Mouse (Mus musculus) olfactory bulb, adult 2 months (tissue): ENCODE data around the gene Masp1. TPM values are rescaled to one million over a fixed set of nuclear protein-coding genes. Genes with fewer than 3 reads are reported as not detected.

Experiments
- H3K27ac ChIP-seq: fragments of 200-500 bp; 2 replicates; pipeline ENCODE4 v1.5.1; 2012; ENCODE audit warnings: low read depth, low read length; ENCODE audit not compliant: insufficient read depth
- H3K4me1 ChIP-seq: fragments of 200-500 bp; 2 replicates; pipeline ENCODE4 v1.6.1; 2012; ENCODE audit warnings: low read length; ENCODE audit not compliant: control insufficient read depth, insufficient read depth
- H3K4me3 ChIP-seq: fragments of 200-500 bp; 2 replicates; pipeline ENCODE4 v1.5.1; 2012; ENCODE audit warnings: mild to moderate bottlenecking, low read depth, low read length, moderate library complexity; ENCODE audit not compliant: insufficient read depth
- CTCF ChIP-seq: fragments of 200-500 bp; IDR thresholded peaks from 2 replicates; pipeline ENCODE4 v1.5.1; 2012; ENCODE audit warnings: low read depth, mild to moderate bottlenecking, low read length, moderate library complexity; ENCODE audit not compliant: insufficient read depth
- POLR2A ChIP-seq: fragments of 200-500 bp; IDR thresholded peaks from 2 replicates; pipeline ENCODE4 v1.6.1; 2012; ENCODE audit warnings: mild to moderate bottlenecking, low read depth, low read length, moderate library complexity; ENCODE audit not compliant: insufficient read depth
- WGBS: fragments of 180-500 bp; shearing (Covaris S2); methylation state at CpG from one replicate; pipeline ENCODE4 v1.1.7; 2018; 5-methylcytosine and 5-hydroxymethylcytosine counted together
- polyA plus RNA-seq: library from polyadenylated mRNA; stranded (reverse); fragments of >200 nt; gene quantifications from 2 replicates; pipeline ENCODE4 v1.2.4, GENCODE M21; 2012; ENCODE audit warnings: low replicate concordance; ENCODE audit not compliant: missing spikeins, insufficient read depth, insufficient read length

Gene Masp1
- polyA plus RNA-seq, 1 experiment, result not detected

DNA sequence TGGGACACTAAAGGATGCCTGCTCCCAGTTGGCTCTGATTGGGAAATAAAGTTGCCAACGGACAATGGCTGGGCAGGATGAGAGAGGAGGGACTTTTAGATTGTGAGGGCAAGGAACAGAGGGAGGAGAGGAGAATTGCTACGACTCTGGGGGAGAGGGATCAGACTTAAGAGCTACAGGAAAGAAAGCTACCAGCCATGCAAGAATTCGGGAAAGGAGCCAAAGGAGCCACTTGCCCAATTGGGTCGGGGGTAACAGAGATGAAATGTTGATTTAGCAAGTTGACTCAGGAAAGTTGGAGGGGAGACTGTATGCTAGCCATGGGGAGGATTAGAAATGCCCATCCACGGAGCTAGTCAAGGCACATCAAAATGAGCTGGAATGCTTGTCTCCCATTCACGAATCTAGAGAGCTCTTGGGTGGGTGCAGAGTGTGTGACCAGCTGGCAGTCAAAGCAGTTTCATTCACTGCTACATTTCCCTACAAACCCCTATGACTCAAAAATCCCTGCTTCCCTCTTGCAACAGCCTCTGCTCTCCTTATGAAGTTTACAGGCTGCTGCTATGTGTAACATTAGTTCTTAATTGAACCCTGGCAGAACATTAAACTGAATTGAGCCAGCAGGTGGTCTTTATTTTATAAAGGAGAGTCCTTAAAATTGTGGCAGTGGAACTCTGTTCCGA lies 61.6 kb downstream of the Masp1 start:
- TF ChIP-seq POLR2A (no peak), CTCF (no peak)
- H3K27ac ChIP-seq, result no peak overlapping the region
- no peaks in the 10 kb centered on the region for H3K4me1 ChIP-seq
- 35% methylated on average over 7 of the region's 7 CpGs for WGBS
- no peak overlapping the region for H3K4me3 ChIP-seq

DNA sequence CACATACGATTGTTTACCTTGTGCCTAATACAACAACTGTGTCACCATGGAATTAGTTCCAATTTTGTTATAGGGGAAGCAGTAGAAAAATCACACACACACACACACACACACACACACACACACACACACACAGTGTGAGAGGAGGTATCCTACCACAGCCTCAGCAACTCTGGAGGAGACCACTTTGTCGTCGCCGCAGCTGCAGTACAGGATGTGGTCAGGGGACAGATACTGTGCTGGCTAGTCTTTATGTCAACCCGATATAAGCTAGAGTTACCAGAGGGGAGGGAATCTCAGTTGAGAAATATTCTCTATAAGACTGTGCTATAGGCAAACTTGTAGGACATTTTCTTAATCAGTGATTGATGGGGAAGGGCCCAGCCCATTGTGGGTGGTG lies 63.3 kb downstream of the Masp1 start:
- TF ChIP-seq CTCF, result no peak
- no peak for TF ChIP-seq POLR2A
- no peaks in the 10 kb centered on the region for H3K4me1 ChIP-seq
- no peak overlapping the region for H3K4me3 ChIP-seq
- no peak overlapping the region for H3K27ac ChIP-seq
- WGBS, result 94% methylated on average over 5 of the region's 5 CpGs

DNA sequence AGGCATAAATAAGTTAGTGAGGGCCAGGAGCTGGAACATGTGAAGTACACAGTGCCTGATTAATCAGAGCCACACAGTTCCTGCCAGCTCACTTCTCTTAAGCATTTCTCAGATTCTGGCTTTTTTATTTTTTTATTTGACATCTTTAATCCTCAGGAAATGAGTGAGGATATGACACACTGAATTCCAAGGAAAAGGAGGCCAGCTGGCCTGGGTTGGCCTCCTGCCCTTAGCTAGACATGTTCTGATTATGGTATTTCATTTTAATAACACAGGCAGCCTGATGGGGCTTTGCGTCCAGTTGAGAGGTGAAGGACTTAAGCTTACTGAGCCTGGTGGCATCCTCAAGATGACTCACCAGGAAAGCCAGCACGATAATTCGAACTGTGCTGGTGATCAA lies 64.1 kb downstream of the Masp1 start:
- 78% methylated on average over 3 of the region's 3 CpGs for WGBS
- no peak for TF ChIP-seq CTCF
- Histone ChIP-seq H3K27ac (no peak overlapping the region), H3K4me3 (no peak overlapping the region), H3K4me1 (no peaks in the 10 kb centered on the region)

DNA sequence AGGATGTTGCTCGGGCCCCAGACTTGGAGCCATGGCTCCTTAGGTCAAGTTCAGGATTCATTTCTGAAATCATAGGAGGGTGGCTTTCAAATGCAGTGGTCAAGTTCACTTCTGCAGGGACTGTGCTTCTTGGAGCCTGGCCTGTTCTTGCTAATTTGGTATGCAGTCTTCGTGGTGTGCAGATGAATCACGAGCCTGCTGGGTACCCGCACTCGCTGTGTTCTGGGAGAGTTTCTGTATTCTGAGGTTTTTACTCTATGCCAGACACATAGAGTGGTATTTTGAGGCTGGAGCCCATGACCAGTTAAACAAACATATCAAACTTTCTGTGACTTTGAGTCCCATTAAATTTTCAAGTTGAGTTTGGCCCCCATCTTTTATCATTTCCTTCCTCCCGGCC lies 66.2 kb downstream of the Masp1 start:
- TF ChIP-seq CTCF (no peak), POLR2A (no peak)
- Histone ChIP-seq H3K27ac (no peak overlapping the region), H3K4me1 (no peaks in the 10 kb centered on the region), H3K4me3 (no peak overlapping the region)
- WGBS, result 81% methylated on average over 6 of the region's 6 CpGs

DNA sequence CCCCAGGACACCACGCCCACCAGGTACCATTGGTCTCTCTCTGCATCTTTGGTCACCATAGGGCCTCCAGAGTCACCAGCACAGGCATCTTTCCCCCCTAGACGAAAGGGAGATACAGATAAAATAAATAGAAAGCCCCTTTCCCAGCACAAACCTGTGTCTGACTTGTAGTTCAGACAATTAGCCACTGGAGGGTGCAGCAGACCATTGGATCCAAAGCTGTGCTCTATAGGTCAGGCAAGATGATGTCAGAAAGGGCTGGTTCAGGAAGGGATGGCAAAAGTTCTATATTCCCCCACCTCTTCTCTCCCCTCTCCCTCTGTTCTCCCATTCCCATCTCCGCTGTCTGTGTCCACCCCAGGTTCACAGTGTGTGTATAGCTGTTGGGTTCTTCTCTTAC lies 68.1 kb downstream of the Masp1 start:
- no peaks in the 10 kb centered on the region for H3K4me1 ChIP-seq
- H3K27ac ChIP-seq, result no peak overlapping the region
- WGBS, result 17% methylated on average over 3 of the region's 3 CpGs
- no peak overlapping the region for H3K4me3 ChIP-seq
- TF ChIP-seq CTCF (no peak), POLR2A (no peak)

DNA sequence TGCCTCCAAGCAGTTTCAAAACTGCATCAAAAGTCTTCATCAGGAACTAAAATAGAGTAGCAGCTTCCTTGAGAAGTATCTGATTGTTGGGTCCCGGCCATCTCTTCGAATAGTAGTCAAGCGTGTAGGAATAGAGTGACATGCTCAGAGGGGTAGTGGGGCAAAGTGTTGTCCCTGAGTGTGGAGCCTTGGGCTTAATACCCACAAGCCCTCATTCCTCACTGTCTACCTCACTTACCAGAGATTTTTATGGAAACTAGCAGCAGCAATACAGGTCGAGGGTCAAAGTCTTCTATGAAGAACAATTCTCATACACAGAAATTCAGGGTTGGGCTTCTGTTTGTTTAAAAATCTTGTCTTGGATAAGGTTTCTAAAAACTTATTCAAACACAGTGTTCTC lies 69.8 kb downstream of the Masp1 start:
- 94% methylated on average over 4 of the region's 4 CpGs for WGBS
- no peak for TF ChIP-seq POLR2A
- TF ChIP-seq CTCF, result no peak
- Histone ChIP-seq H3K4me1 (no peaks in the 10 kb centered on the region), H3K27ac (no peak overlapping the region), H3K4me3 (no peak overlapping the region)

DNA sequence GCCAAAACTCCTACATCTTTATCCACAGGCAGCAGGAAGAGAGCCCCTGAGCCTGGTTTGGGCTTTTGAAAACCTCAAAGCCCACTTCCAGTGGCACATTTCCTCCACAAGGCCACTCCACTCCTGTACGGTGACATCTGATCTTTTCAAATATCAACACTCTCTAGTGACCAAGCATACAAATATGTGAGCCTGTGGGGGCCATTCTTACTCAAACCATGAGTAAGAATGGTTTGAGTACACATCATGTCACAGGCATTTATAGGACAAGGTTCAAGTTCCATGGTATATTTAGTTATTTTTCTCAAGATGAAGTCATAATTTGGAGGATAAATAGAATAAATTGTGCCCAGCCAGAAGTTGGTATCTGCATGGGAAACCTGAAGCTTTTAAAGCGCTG lies 70.7 kb downstream of the Masp1 start:
- no peak overlapping the region for H3K4me3 ChIP-seq
- H3K4me1 ChIP-seq, result no peaks in the 10 kb centered on the region
- TF ChIP-seq CTCF, result no peak
- no peak for TF ChIP-seq POLR2A
- WGBS, result 92% methylated on average over 2 of the region's 2 CpGs
- no peak overlapping the region for H3K27ac ChIP-seq

DNA sequence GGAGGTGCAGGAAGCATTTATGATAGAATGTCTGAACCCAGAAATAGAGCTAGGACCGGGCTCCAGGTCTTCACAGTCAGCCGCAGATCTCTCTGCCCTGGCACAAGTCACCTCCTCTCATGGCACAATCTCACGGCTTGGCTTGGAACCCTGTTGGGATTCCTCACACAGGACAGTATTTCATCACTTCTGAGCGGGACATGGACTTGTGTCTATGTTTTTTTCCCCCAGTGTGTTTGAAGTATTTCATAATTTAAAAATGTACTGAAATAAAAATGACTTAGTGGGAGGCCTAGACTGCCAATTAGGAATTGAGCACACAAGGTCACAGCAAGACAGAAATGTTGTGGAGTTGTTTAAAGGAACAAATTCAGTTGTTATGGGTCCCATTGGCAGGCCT lies 76.4 kb downstream of the Masp1 start:
- 87% methylated on average over 4 of the region's 4 CpGs for WGBS

DNA sequence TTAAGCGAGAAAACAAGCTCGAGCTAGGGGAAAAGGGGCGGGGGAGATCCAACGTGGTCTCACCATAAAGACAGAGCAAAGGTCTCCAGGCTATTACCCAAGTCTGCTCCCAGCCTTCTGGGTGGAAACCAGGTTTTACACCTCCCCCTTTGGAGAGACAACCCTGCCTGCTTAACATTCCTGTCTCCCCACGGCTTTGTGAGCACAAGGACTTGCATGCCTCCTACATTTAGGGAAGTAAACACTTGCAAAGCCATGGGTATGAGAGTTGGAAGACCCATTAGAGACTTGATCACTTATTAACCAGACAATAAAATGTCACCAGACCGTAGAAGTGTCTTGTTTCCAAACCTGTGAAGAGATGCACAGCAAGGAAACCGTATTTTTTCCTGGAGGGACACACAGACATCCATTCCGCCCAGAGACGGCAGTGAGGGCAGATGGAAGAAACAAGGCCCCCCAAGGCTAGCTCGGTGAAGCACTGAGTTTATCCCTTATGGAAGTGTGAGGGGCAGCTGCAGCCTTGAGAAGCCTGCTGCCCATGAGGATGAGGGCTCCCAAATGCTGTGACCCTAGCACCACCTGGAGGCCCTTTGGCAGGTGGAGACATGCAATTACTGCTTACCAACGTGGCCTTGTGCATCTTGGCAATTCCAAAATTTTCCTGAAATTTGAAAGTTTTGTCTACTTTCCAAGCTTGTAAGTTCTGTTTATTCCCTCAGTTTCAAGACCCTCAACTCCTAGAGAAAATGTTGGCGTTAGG lies 83.0 kb downstream of the Masp1 start:
- 78% methylated on average over 12 of the region's 12 CpGs for WGBS
- no peaks in the 10 kb centered on the region for H3K4me1 ChIP-seq
- H3K27ac ChIP-seq, result no peak overlapping the region
- no peak overlapping the region for H3K4me3 ChIP-seq
- TF ChIP-seq CTCF (no peak), POLR2A (no peak)

More for the DNA sequence above, 76.4 kb downstream of the Masp1 start:
- H3K4me3 ChIP-seq, result no peak overlapping the region
- no peak for TF ChIP-seq POLR2A
- TF ChIP-seq CTCF, result no peak
- no peak overlapping the region for H3K27ac ChIP-seq
- no peaks in the 10 kb centered on the region for H3K4me1 ChIP-seq
